Mouse (Mus musculus) G1E (cell line): ENCODE data around the gene Arid2.

Experiments used
- CTCF ChIP-seq: IDR thresholded peaks from 2 replicates; pipeline ENCODE4 v1.5.1; 2012; ENCODE audit warnings: low read depth, low read length, inconsistent platforms, mixed read lengths
- GATA1 ChIP-seq: IDR thresholded peaks from 2 replicates; pipeline ENCODE4 v1.6.1; 2012; ENCODE audit warnings: borderline replicate concordance, low read length, inconsistent platforms, mixed read lengths
- POLR2AphosphoS5 ChIP-seq: IDR thresholded peaks from 2 replicates; pipeline ENCODE4 v1.6.1; 2012; ENCODE audit warnings: low read depth, low read length, inconsistent platforms; ENCODE audit not compliant: insufficient replicate concordance
- TAL1 ChIP-seq: conservative IDR thresholded peaks from 2 replicates; pipeline ENCODE4 v1.6.1; 2012; ENCODE audit warnings: low read depth, low read length, inconsistent platforms, mixed read lengths

- TF ChIP-seq CTCF (no peak), POLR2AphosphoS5 (no peak), GATA1 (no peak), TAL1 (no peak)
Observed at GRCm38 (mm10) chr15:96371311-96371710, 84.0 kb downstream of the Arid2 start.
